Mouse (Mus musculus) C2C12 (cell line): ENCODE measurements around the gene Zfp607a.

Source experiments
- CEBPB ChIP-seq: IDR thresholded peaks from one replicate; pipeline ENCODE4 v1.6.1; 2011; ENCODE audit warnings: low read depth, mild to moderate bottlenecking, control low read depth, moderate library complexity
- CTCF ChIP-seq: IDR thresholded peaks from one replicate; pipeline ENCODE4 v1.5.1; 2011; ENCODE audit not compliant: control insufficient read depth, insufficient read depth, insufficient read length
- MAX ChIP-seq: IDR thresholded peaks from one replicate; pipeline ENCODE4 v1.6.1; 2011; ENCODE audit warnings: mild to moderate bottlenecking, control low read depth
- MYOD1 ChIP-seq: IDR thresholded peaks from one replicate; pipeline ENCODE4 v1.6.1; 2011; ENCODE audit warnings: low read depth; ENCODE audit not compliant: control insufficient read depth, insufficient read length
- MYOG ChIP-seq: IDR thresholded peaks from one replicate; pipeline ENCODE4 v1.6.1; 2011; ENCODE audit not compliant: control insufficient read depth, insufficient read length; ENCODE audit errors: extremely low read depth
- USF1 ChIP-seq: IDR thresholded peaks from one replicate; pipeline ENCODE4 v1.6.1; 2011; ENCODE audit warnings: low read depth, mild to moderate bottlenecking, control low read depth, moderate library complexity

DNA sequence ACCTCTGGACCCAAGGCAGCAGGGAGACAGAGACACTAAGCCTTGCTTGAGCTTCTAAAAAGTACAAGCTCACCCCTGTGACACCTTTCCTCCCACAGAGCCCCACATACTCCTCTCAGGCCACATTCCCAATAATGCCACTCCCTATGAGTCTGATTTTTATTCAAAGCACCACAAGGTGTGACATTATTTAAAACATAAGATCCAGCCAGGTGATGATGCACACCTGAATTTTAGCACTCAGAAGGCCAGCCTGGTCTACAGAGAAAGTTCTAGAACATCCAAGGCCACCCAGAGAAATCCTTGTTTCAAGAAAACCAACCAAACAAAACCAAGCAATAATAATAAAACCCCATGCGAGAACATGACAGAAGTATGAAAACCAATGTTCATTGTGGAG lies at the start of gene Zfp607a:
- TF ChIP-seq CTCF (no peak), MAX (no peak), CEBPB (no peak), USF1 (no peak), MYOD1 (no peak), MYOG (no peak)
